Mouse (Mus musculus): Measurements from ENCODE around the gene Sytl3.
"Not testable (repeated sequence)": the region's sequence is repeated elsewhere in the genome, so short reads cannot be mapped to it uniquely, and the experiment has no call there.

- TF ChIP-seq CTCF (IDR thresholded peaks at IDR 0.05; ENCODE audit: control insufficient read depth, insufficient read depth, insufficient read length); MYOG (IDR thresholded peaks at IDR 0.05; ENCODE audit: control insufficient read depth, extremely low read depth, insufficient read length); USF1 (IDR thresholded peaks at IDR 0.05; ENCODE audit: low read depth): not testable (repeated sequence)
Measured at GRCm38 (mm10) chr17:6638444-6638843, 20.4 kb upstream of the Sytl3 start.
